Mouse (Mus musculus) CH12.LX (cell line): Measurements from ENCODE around the gene Atr. TPM values are rescaled to one million over a fixed set of nuclear protein-coding genes. Genes with fewer than 3 reads are reported as not detected.

ENCODE experiments used
- DNase-seq: peaks from one replicate; pipeline ENCODE4 v3.0.0-alpha.2; 2013; ENCODE audit errors: extremely low read depth
- H3K27ac ChIP-seq: 2 replicates; pipeline ENCODE4 v1.5.1; 2012; ENCODE audit warnings: low read depth, mild to moderate bottlenecking, control low read depth, moderate library complexity; ENCODE audit not compliant: insufficient read depth
- H3K27me3 ChIP-seq: replicated peaks from 2 replicates; pipeline ENCODE3; 2012; ENCODE audit warnings: inconsistent platforms
- H3K36me3 ChIP-seq, 2 experiments: replicated peaks in 1 of 2; 2 replicates each; pipeline versions ENCODE3 to v1.6.1; 2012; ENCODE audit warnings: inconsistent platforms in 1 of 2, low read length in 1 of 2, mild to moderate bottlenecking in 1 of 2, mixed read lengths in 1 of 2, moderate library complexity in 1 of 2; ENCODE audit not compliant: control insufficient read depth in 1 of 2, insufficient read depth in 1 of 2
- H3K4me1 ChIP-seq, 2 experiments: 2 replicates each; pipeline ENCODE4 v1.6.1; 2012; ENCODE audit warnings: inconsistent platforms in 1 of 2, moderate library complexity in 1 of 2; ENCODE audit not compliant: insufficient read depth in 2 of 2, control insufficient read depth in 1 of 2
- H3K4me2 ChIP-seq: 2 replicates; pipeline ENCODE4 v1.6.1; 2012; ENCODE audit warnings: low read depth, mild to moderate bottlenecking, control low read depth; ENCODE audit not compliant: poor library complexity, insufficient read depth, severe bottlenecking
- H3K4me3 ChIP-seq, 3 experiments: fragments of 150-350 bp in 1 of 3; sonication (generic) in 1 of 3; replicated peaks in 1 of 3; 2 replicates each; pipeline versions ENCODE3 to v1.5.1; 2011 to 2012; ENCODE audit warnings: low read depth in 2 of 3, low read length in 2 of 3, mild to moderate bottlenecking in 2 of 3, moderate library complexity in 2 of 3, control low read depth in 1 of 3, improper control_type of control experiment in 1 of 3, inconsistent platforms in 1 of 3, mixed read lengths in 1 of 3; ENCODE audit not compliant: poor library complexity in 1 of 3
- H3K79me2 ChIP-seq: replicated peaks from 2 replicates; pipeline ENCODE4 v1.6.1; 2012; ENCODE audit warnings: mild to moderate bottlenecking, moderate library complexity; ENCODE audit not compliant: control insufficient read depth, poor library complexity, insufficient read depth, severe bottlenecking; ENCODE audit errors: extremely low read depth
- H3K9ac ChIP-seq: 2 replicates; pipeline ENCODE4 v1.6.1; 2012; ENCODE audit warnings: low read depth, mild to moderate bottlenecking, control low read depth, moderate library complexity; ENCODE audit not compliant: insufficient read depth
- H3K9me3 ChIP-seq: replicated peaks from 2 replicates; pipeline ENCODE3; 2012; ENCODE audit warnings: low read length, inconsistent platforms, mixed read lengths
- BHLHE40 ChIP-seq: IDR thresholded peaks from 2 replicates; pipeline ENCODE4 v1.6.1; 2011; ENCODE audit warnings: mild to moderate bottlenecking, low read depth, low read length, improper control_type of control experiment
- CHD2 ChIP-seq: IDR thresholded peaks from 2 replicates; pipeline ENCODE4 v1.6.1; 2011; ENCODE audit warnings: low read length, improper control_type of control experiment
- CTCF ChIP-seq, 2 experiments: IDR thresholded peaks in 1 of 2; conservative IDR thresholded peaks in 1 of 2; 2 replicates each; pipeline ENCODE4 v1.5.1; 2011 to 2012; ENCODE audit warnings: low read depth in 2 of 2, low read length in 2 of 2, improper control_type of control experiment in 1 of 2, inconsistent platforms in 1 of 2, mild to moderate bottlenecking in 1 of 2, moderate library complexity in 1 of 2
- E2F4 ChIP-seq: IDR thresholded peaks from 2 replicates; pipeline ENCODE4 v1.6.1; 2011; ENCODE audit warnings: low read depth, low read length, improper control_type of control experiment; ENCODE audit not compliant: insufficient replicate concordance
- ELF1 ChIP-seq: IDR thresholded peaks from 2 replicates; pipeline ENCODE4 v1.6.1; 2014; ENCODE audit warnings: low read depth, mild to moderate bottlenecking, inconsistent platforms, low read length, improper control_type of control experiment
- EP300 ChIP-seq: IDR thresholded peaks from 2 replicates; pipeline ENCODE4 v1.6.1; 2011; ENCODE audit warnings: low read length, improper control_type of control experiment
- ETS1 ChIP-seq: conservative IDR thresholded peaks from 2 replicates; pipeline ENCODE4 v1.6.1; 2012; ENCODE audit warnings: low read depth, mild to moderate bottlenecking, inconsistent platforms, low read length, improper control_type of control experiment, moderate library complexity
- GABPA ChIP-seq: IDR thresholded peaks from 2 replicates; pipeline ENCODE4 v1.6.1; 2012; ENCODE audit warnings: low read depth, low read length, improper control_type of control experiment, inconsistent platforms; ENCODE audit not compliant: insufficient replicate concordance
- HCFC1 ChIP-seq: IDR thresholded peaks from 2 replicates; pipeline ENCODE4 v1.6.1; 2012; ENCODE audit warnings: low read depth, mild to moderate bottlenecking, inconsistent platforms, low read length, improper control_type of control experiment
- KAT2A ChIP-seq: IDR thresholded peaks from 2 replicates; pipeline ENCODE4 v1.6.1; 2012; ENCODE audit warnings: low read length, improper control_type of control experiment, inconsistent platforms; ENCODE audit not compliant: insufficient replicate concordance
- MAFK ChIP-seq: IDR thresholded peaks from 2 replicates; pipeline ENCODE4 v1.6.1; 2011; ENCODE audit warnings: low read length, improper control_type of control experiment; ENCODE audit not compliant: insufficient replicate concordance
- MEF2A ChIP-seq: IDR thresholded peaks from 2 replicates; pipeline ENCODE4 v1.6.1; 2014; ENCODE audit warnings: low read depth, mild to moderate bottlenecking, inconsistent platforms, low read length, improper control_type of control experiment, borderline replicate concordance
- MXI1 ChIP-seq: IDR thresholded peaks from 2 replicates; pipeline ENCODE4 v1.6.1; 2011; ENCODE audit warnings: mild to moderate bottlenecking, low read depth, low read length, improper control_type of control experiment
- MYC ChIP-seq: IDR thresholded peaks from 2 replicates; pipeline ENCODE4 v1.6.1; 2011; ENCODE audit warnings: low read depth, mild to moderate bottlenecking, improper control_type of control experiment, low read length
- NRF1 ChIP-seq: IDR thresholded peaks from 2 replicates; pipeline ENCODE4 v1.6.1; 2014; ENCODE audit warnings: low read depth, mild to moderate bottlenecking, inconsistent platforms, low read length, improper control_type of control experiment, moderate library complexity
- PAX5 ChIP-seq: IDR thresholded peaks from 2 replicates; pipeline ENCODE4 v1.6.1; 2012; ENCODE audit warnings: low read length, inconsistent platforms, mixed read lengths
- POLR2AphosphoS2 ChIP-seq: IDR thresholded peaks from 2 replicates; pipeline ENCODE4 v1.6.1; 2011; ENCODE audit warnings: low read depth, low read length, improper control_type of control experiment
- RAD21 ChIP-seq: IDR thresholded peaks from 2 replicates; pipeline ENCODE4 v1.6.1; 2011; ENCODE audit warnings: low read depth, mild to moderate bottlenecking, low read length, improper control_type of control experiment, moderate library complexity
- SIN3A ChIP-seq: IDR thresholded peaks from 2 replicates; pipeline ENCODE4 v1.6.1; 2012; ENCODE audit warnings: low read length, improper control_type of control experiment, inconsistent platforms
- TCF12 ChIP-seq: IDR thresholded peaks from 2 replicates; pipeline ENCODE4 v1.6.1; 2014; ENCODE audit warnings: low read depth, mild to moderate bottlenecking, inconsistent platforms, low read length, improper control_type of control experiment
- UBTF ChIP-seq: IDR thresholded peaks from 2 replicates; pipeline ENCODE4 v1.6.1; 2012; ENCODE audit warnings: low read depth, mild to moderate bottlenecking, inconsistent platforms, low read length, improper control_type of control experiment, moderate library complexity
- USF1 ChIP-seq: IDR thresholded peaks from 2 replicates; pipeline ENCODE4 v1.6.1; 2014; ENCODE audit warnings: low read depth, mild to moderate bottlenecking, inconsistent platforms, low read length, improper control_type of control experiment
- USF2 ChIP-seq: conservative IDR thresholded peaks from 2 replicates; pipeline ENCODE4 v1.6.1; 2011; ENCODE audit warnings: low read depth, low read length, improper control_type of control experiment
- ZMIZ1 ChIP-seq: IDR thresholded peaks from 2 replicates; pipeline ENCODE4 v1.6.1; 2012; ENCODE audit warnings: low read depth, mild to moderate bottlenecking, inconsistent platforms, low read length, improper control_type of control experiment
- ZNF384 ChIP-seq: IDR thresholded peaks from 2 replicates; pipeline ENCODE4 v1.6.1; 2012; ENCODE audit warnings: low read depth, low read length, improper control_type of control experiment, inconsistent platforms
- dilution Hi-C: fragments of 300-500 bp; cut with MboI; formaldehyde crosslinking; loops from 2 replicates; pipeline ENCODE4 v1.14.3; 2020; ENCODE audit warnings: low sequenced_read_pairs; ENCODE audit not compliant: extremely low pct_unique_long_range_greater_than_20kb, extremely low pct_ligation_motif_present
- in situ Hi-C: fragments of 300-500 bp; cut with MboI; formaldehyde crosslinking; loops from 3 replicates; pipeline ENCODE4 v1.14.3; 2019; ENCODE audit warnings: low sequenced_read_pairs, low pct_ligation_motif_present, low pct_unique_long_range_greater_than_20kb, mixed read lengths
- polyA plus RNA-seq: library from polyadenylated mRNA; unstranded; fragments of >175 nt; gene quantifications from 2 replicates; pipeline ENCODE4 v1.2.1, GENCODE M21; 2012; ENCODE audit warnings: low read depth; ENCODE audit not compliant: insufficient read length
- total RNA-seq, 2 experiments: library from RNA; depleted of rRNA; stranded (reverse); fragments of 300-350 nt in 1 of 2; fragments of >200 nt in 1 of 2; gene quantifications; 2 replicates each; pipeline ENCODE4 v1.2.3; 2012 to 2014

The Atr gene
- total and polyA plus RNA-seq, 3 experiments = 18.5 to 37.4 (median 23.3) TPM

GRCm38 (mm10) chr9:95822531-95822930 lies 34.9 kb upstream of the Atr start:
- no peak for DNase-seq
- Histone ChIP-seq H3K4me1 (peaks cover 0 to 3% of the 10 kb centered on the region in 2 experiments; a peak in 1 of 4 replicates), H3K9me3 (no peaks in the 10 kb centered on the region), H3K27ac (no peak overlapping the region), H3K79me2 (no peaks in the 10 kb centered on the region), H3K36me3 (no peaks in the 10 kb centered on the region), H3K4me2 (0 out of 2 replicates have a peak overlapping the region, but pooled peaks have one; percentile 10), H3K9ac (no peak overlapping the region), H3K27me3 (no peaks in the 10 kb centered on the region), H3K4me3 (no peak overlapping the region)
- in situ Hi-C loops = no loop called here
- dilution Hi-C loops = no loop called here
- TF ChIP-seq PAX5 (no peak), MAFK (no peak), HCFC1 (no peak), POLR2AphosphoS2 (no peak), SIN3A (no peak), CHD2 (no peak), MXI1 (no peak)

GRCm38 (mm10) chr9:95827565-95827964 lies 29.8 kb upstream of the Atr start:
- Histone ChIP-seq H3K27me3 (no peaks in the 10 kb centered on the region), H3K9me3 (no peaks in the 10 kb centered on the region), H3K4me2 (no peak overlapping the region), H3K9ac (no peak overlapping the region), H3K27ac (no peak overlapping the region), H3K36me3 (no peaks in the 10 kb centered on the region), H3K4me3 (no peak overlapping the region), H3K79me2 (no peaks in the 10 kb centered on the region), H3K4me1 (peaks cover 0 to 8% of the 10 kb centered on the region in 2 experiments; a peak in 2 of 4 replicates)
- dilution Hi-C loops (no loop called here), in situ Hi-C loops (loop anchor here (25.0 kb wide), 1 partner anchor 140 kb away; no protein-coding TSS in a partner anchor)
- no peak for DNase-seq
- TF ChIP-seq BHLHE40 (0 out of 2 replicates have a peak, but pooled peaks have one; percentile 6), HCFC1 (no peak)

- Histone ChIP-seq H3K79me2 (no peaks in the 10 kb centered on the region), H3K4me1 (peaks cover 6 to 27% of the 10 kb centered on the region in 2 experiments), H3K9me3 (no peaks in the 10 kb centered on the region), H3K27me3 (no peaks in the 10 kb centered on the region), H3K27ac (no peak overlapping the region), H3K9ac (no peak overlapping the region), H3K36me3 (no peaks in the 10 kb centered on the region), H3K4me2 (no peak overlapping the region), H3K4me3 (no peak overlapping the region)
- in situ Hi-C loops = loop anchor here (25.0 kb wide), 1 partner anchor 145 kb away; no protein-coding TSS in a partner anchor
- DNase-seq = peak; percentile 64
- dilution Hi-C loops = no loop called here
- no peak for TF ChIP-seq ZMIZ1
- TF ChIP-seq USF1 = no peak
- TF ChIP-seq CHD2 = no peak
- no peak for TF ChIP-seq MXI1
- peak; percentile 31; the same call in 1 of the 2 replicates for TF ChIP-seq SIN3A
- peak; percentile 91 for TF ChIP-seq BHLHE40
- TF ChIP-seq TCF12 = no peak
- no peak for TF ChIP-seq KAT2A
- TF ChIP-seq ZNF384 = no peak
- TF ChIP-seq MAFK = peak; percentile 89
- TF ChIP-seq E2F4 = no peak
- TF ChIP-seq ELF1 = no peak
- no peak for TF ChIP-seq CTCF (conservative IDR thresholded peaks at IDR 0.05 in 1 of 2, IDR thresholded peaks at IDR 0.05 in 1 of 2; ENCODE audit: low read depth in 2 of 2, low read length in 2 of 2)
- TF ChIP-seq EP300 = peak; percentile 84
- TF ChIP-seq NRF1 = no peak
- no peak for TF ChIP-seq UBTF
- TF ChIP-seq GABPA = no peak
- peak; percentile 97 for TF ChIP-seq MEF2A
- no peak for TF ChIP-seq MYC
- TF ChIP-seq ETS1 = peak; percentile 74
- no peak for TF ChIP-seq RAD21
- TF ChIP-seq USF2 = no peak
- no peak for TF ChIP-seq POLR2AphosphoS2
Observed at GRCm38 (mm10) chr9:95832758-95833157, 24.6 kb upstream of the Atr start.
